ENCODE assay signal across 21 mouse cellular contexts in genomic region chr5:21498490-21498889, GRCm38 (mm10). TPM values are rescaled to one million over a fixed set of nuclear protein-coding genes. Genes with fewer than 3 reads are reported as not detected.
"Had no signal": no experiment of that assay in that cellular context is flagged by ENCODE, and none has a peak within 500 bp of the region (broad histone marks: within the 10 kb centered on the region; RNA-seq: fewer than 3 reads in every experiment).

No protein-coding gene starts in this region.

- H3K36me3 ChIP-seq: heart, embryonic 13.5 days; heart, embryonic 15.5 days; hindbrain, embryonic 13.5 days; hindbrain, embryonic 15.5 days; kidney, embryonic 15.5 days; limb, embryonic 13.5 days; limb, embryonic 15.5 days; liver, embryonic 12.5 days had no signal

- H3K4me2 ChIP-seq: heart, embryonic 11.5 days; heart, embryonic 13.5 days; heart, embryonic 15.5 days; hindbrain, embryonic 13.5 days; hindbrain, embryonic 15.5 days; kidney, embryonic 15.5 days; limb, embryonic 13.5 days; limb, embryonic 15.5 days; liver, embryonic 12.5 days had no signal

- H3K27me3 ChIP-seq: heart, embryonic 13.5 days; heart, embryonic 15.5 days; hindbrain, embryonic 13.5 days; hindbrain, embryonic 15.5 days; kidney, embryonic 15.5 days; limb, embryonic 13.5 days; limb, embryonic 15.5 days; liver, embryonic 12.5 days had no signal

- H3K27ac ChIP-seq: heart, adult 2 months; heart, embryonic 13.5 days; heart, embryonic 15.5 days; hindbrain, embryonic 13.5 days; hindbrain, embryonic 15.5 days; hindbrain, postnatal 0 days; kidney, embryonic 15.5 days; kidney, postnatal 0 days; limb, embryonic 13.5 days; limb, embryonic 15.5 days; liver, embryonic 12.5 days had no signal

- H3K4me3 ChIP-seq: heart, adult 2 months; heart, embryonic 13.5 days; heart, embryonic 15.5 days; hindbrain, embryonic 13.5 days; hindbrain, embryonic 15.5 days; kidney, embryonic 15.5 days; limb, embryonic 13.5 days; limb, embryonic 15.5 days; liver, embryonic 12.5 days had no signal

- DNase-seq: gastrocnemius, postnatal 14 days; gastrocnemius, postnatal 36 days; heart, adult 2 months; kidney, adult 11 months; kidney, adult 2 months; kidney, adult 9 months; kidney, postnatal 14 days; kidney, postnatal 36 days; left cerebral cortex, postnatal 4 days had no signal

RNA-seq across cellular contexts. Expression of gene Lrrc17, which starts 44.9 kb away (rescaled TPM):
- total RNA-seq: hematopoietic stem cell, adult 5-6 weeks had no signal
